Mouse (Mus musculus): Measurements from ENCODE around the gene Spn. TPM values are rescaled to one million over a fixed set of nuclear protein-coding genes. Genes with fewer than 3 reads are reported as not detected.

The Spn gene
- polyA plus RNA-seq, 1 experiment from 2014 or later: 0.05 TPM

- no peak overlapping the region for H3K9ac ChIP-seq (ENCODE audit: low read length)
- no peaks in the 10 kb centered on the region for H3K27me3 ChIP-seq (ENCODE audit: control insufficient read depth, insufficient read depth, low read length)
- 89% methylated on average over 11 of the region's 11 CpGs for WGBS
- no peaks in the 10 kb centered on the region for H3K36me3 ChIP-seq (ENCODE audit: control insufficient read depth, insufficient read depth, low read length)
- no peak for ATAC-seq (ENCODE audit: insufficient number of reproducible peaks, low FRiP score, low TSS enrichment, low read depth)
- H3K4me2 ChIP-seq (ENCODE audit: low read depth, severe bottlenecking): no peak overlapping the region
- H3K27ac ChIP-seq (replicated peaks; ENCODE audit: low read depth, low read length): no peak overlapping the region
- DNase-seq (ENCODE audit: low spot score): no peak
- H3K9me3 ChIP-seq (ENCODE audit: control insufficient read depth, low read length): no peaks in the 10 kb centered on the region
- no peak overlapping the region for H3K4me3 ChIP-seq (ENCODE audit: low read depth, low read length)
- H3K4me1 ChIP-seq (ENCODE audit: control insufficient read depth, insufficient read depth, low read length): peaks cover 10% of the 10 kb centered on the region; the same call in 1 of the 2 replicates
These were observed 22.7 kb downstream of the Spn start for GRCm38 (mm10) chr7:127114920-127115319.

GRCm38 (mm10) chr7:127113614-127114259 lies 23.9 kb downstream of the Spn start:
- H3K4me1 ChIP-seq (ENCODE audit: control insufficient read depth, insufficient read depth, low read length): peaks cover 7% of the 10 kb centered on the region; the same call in 1 of the 2 replicates
- H3K4me3 ChIP-seq (ENCODE audit: low read depth, low read length): no peak overlapping the region
- no peaks in the 10 kb centered on the region for H3K36me3 ChIP-seq (ENCODE audit: control insufficient read depth, insufficient read depth, low read length)
- H3K9me3 ChIP-seq (ENCODE audit: control insufficient read depth, low read length): no peaks in the 10 kb centered on the region
- DNase-seq (ENCODE audit: low spot score) (no peak), ATAC-seq (ENCODE audit: insufficient number of reproducible peaks, low FRiP score, low TSS enrichment, low read depth) (no peak)
- 59% methylated on average over 12 of the region's 12 CpGs for WGBS
- no peak overlapping the region for H3K27ac ChIP-seq (replicated peaks; ENCODE audit: low read depth, low read length)
- no peaks in the 10 kb centered on the region for H3K27me3 ChIP-seq (ENCODE audit: control insufficient read depth, insufficient read depth, low read length)
- H3K4me2 ChIP-seq (ENCODE audit: low read depth, severe bottlenecking): no peak overlapping the region
- no peak overlapping the region for H3K9ac ChIP-seq (ENCODE audit: low read length)

- ATAC-seq (ENCODE audit: insufficient number of reproducible peaks, low FRiP score, low TSS enrichment, low read depth) (no peak), DNase-seq (ENCODE audit: low spot score) (no peak)
- Histone ChIP-seq H3K4me1 (ENCODE audit: control insufficient read depth, insufficient read depth, low read length) (0 out of 2 replicates have a peak, but pooled peaks cover 5% of the 10 kb centered on the region), H3K27ac (replicated peaks; ENCODE audit: low read depth, low read length) (no peak overlapping the region), H3K4me3 (ENCODE audit: low read depth, low read length) (no peak overlapping the region), H3K27me3 (ENCODE audit: control insufficient read depth, insufficient read depth, low read length) (no peaks in the 10 kb centered on the region), H3K36me3 (ENCODE audit: control insufficient read depth, insufficient read depth, low read length) (no peaks in the 10 kb centered on the region), H3K9me3 (ENCODE audit: control insufficient read depth, low read length) (no peaks in the 10 kb centered on the region), H3K4me2 (ENCODE audit: low read depth, severe bottlenecking) (no peak overlapping the region), H3K9ac (ENCODE audit: low read length) (no peak overlapping the region)
- 36% methylated on average over 9 of the region's 9 CpGs for WGBS
These were observed 24.6 kb downstream of the Spn start for GRCm38 (mm10) chr7:127112921-127113597.

GRCm38 (mm10) chr7:127112251-127112841 lies 25.3 kb downstream of the Spn start:
- 0 out of 2 replicates have a peak, but pooled peaks cover 3% of the 10 kb centered on the region for H3K4me1 ChIP-seq (ENCODE audit: control insufficient read depth, insufficient read depth, low read length)
- DNase-seq (ENCODE audit: low spot score) (no peak), ATAC-seq (ENCODE audit: insufficient number of reproducible peaks, low FRiP score, low TSS enrichment, low read depth) (no peak)
- no peak overlapping the region for H3K27ac ChIP-seq (replicated peaks; ENCODE audit: low read depth, low read length)
- H3K9me3 ChIP-seq (ENCODE audit: control insufficient read depth, low read length): no peaks in the 10 kb centered on the region
- no peak overlapping the region for H3K9ac ChIP-seq (ENCODE audit: low read length)
- H3K36me3 ChIP-seq (ENCODE audit: control insufficient read depth, insufficient read depth, low read length): no peaks in the 10 kb centered on the region
- H3K4me2 ChIP-seq (ENCODE audit: low read depth, severe bottlenecking): no peak overlapping the region
- no peaks in the 10 kb centered on the region for H3K27me3 ChIP-seq (ENCODE audit: control insufficient read depth, insufficient read depth, low read length)
- no peak overlapping the region for H3K4me3 ChIP-seq (ENCODE audit: low read depth, low read length)
- WGBS: 80% methylated on average over 12 of the region's 12 CpGs

- ATAC-seq (ENCODE audit: insufficient number of reproducible peaks, low FRiP score, low TSS enrichment, low read depth): no peak
- WGBS: 53% methylated on average over 5 of the region's 6 CpGs
- Histone ChIP-seq H3K4me1 (ENCODE audit: control insufficient read depth, insufficient read depth, low read length) (0 out of 2 replicates have a peak, but pooled peaks cover 3% of the 10 kb centered on the region), H3K4me2 (ENCODE audit: low read depth, severe bottlenecking) (no peak overlapping the region), H3K27ac (replicated peaks; ENCODE audit: low read depth, low read length) (no peak overlapping the region), H3K9ac (ENCODE audit: low read length) (no peak overlapping the region), H3K36me3 (ENCODE audit: control insufficient read depth, insufficient read depth, low read length) (no peaks in the 10 kb centered on the region), H3K4me3 (ENCODE audit: low read depth, low read length) (no peak overlapping the region), H3K9me3 (ENCODE audit: control insufficient read depth, low read length) (no peaks in the 10 kb centered on the region), H3K27me3 (ENCODE audit: control insufficient read depth, insufficient read depth, low read length) (no peaks in the 10 kb centered on the region)
- peak; percentile 61 for DNase-seq (ENCODE audit: low spot score)
These were observed 26.2 kb downstream of the Spn start for GRCm38 (mm10) chr7:127111461-127111860.

GRCm38 (mm10) chr7:127110239-127111007 lies 27.2 kb downstream of the Spn start:
- 50% methylated on average over 18 of the region's 18 CpGs for WGBS
- ATAC-seq (ENCODE audit: insufficient number of reproducible peaks, low FRiP score, low TSS enrichment, low read depth): no peak

GRCm38 (mm10) chr7:127105551-127105950 lies 32.1 kb downstream of the Spn start:
- ATAC-seq (ENCODE audit: insufficient number of reproducible peaks, low FRiP score, low TSS enrichment, low read depth) (no peak), DNase-seq (ENCODE audit: low spot score) (no peak)
- H3K4me3 ChIP-seq (ENCODE audit: low read depth, low read length): no peak overlapping the region
- no peaks in the 10 kb centered on the region for H3K27me3 ChIP-seq (ENCODE audit: control insufficient read depth, insufficient read depth, low read length)
- 77% methylated on average over 7 of the region's 7 CpGs for WGBS
- no peak overlapping the region for H3K27ac ChIP-seq (replicated peaks; ENCODE audit: low read depth, low read length)
- no peak overlapping the region for H3K9ac ChIP-seq (ENCODE audit: low read length)
- no peaks in the 10 kb centered on the region for H3K36me3 ChIP-seq (ENCODE audit: control insufficient read depth, insufficient read depth, low read length)
- no peak overlapping the region for H3K4me2 ChIP-seq (ENCODE audit: low read depth, severe bottlenecking)
- no peaks in the 10 kb centered on the region for H3K4me1 ChIP-seq (ENCODE audit: control insufficient read depth, insufficient read depth, low read length)
- H3K9me3 ChIP-seq (ENCODE audit: control insufficient read depth, low read length): no peaks in the 10 kb centered on the region

More at GRCm38 (mm10) chr7:127110239-127111007, 27.2 kb downstream of the Spn start:
- Histone ChIP-seq H3K27me3 (ENCODE audit: control insufficient read depth, insufficient read depth, low read length) (no peaks in the 10 kb centered on the region), H3K4me3 (ENCODE audit: low read depth, low read length) (no peak overlapping the region), H3K4me1 (ENCODE audit: control insufficient read depth, insufficient read depth, low read length) (0 out of 2 replicates have a peak, but pooled peaks cover 3% of the 10 kb centered on the region), H3K36me3 (ENCODE audit: control insufficient read depth, insufficient read depth, low read length) (no peaks in the 10 kb centered on the region), H3K9me3 (ENCODE audit: control insufficient read depth, low read length) (no peaks in the 10 kb centered on the region), H3K27ac (replicated peaks; ENCODE audit: low read depth, low read length) (no peak overlapping the region), H3K4me2 (ENCODE audit: low read depth, severe bottlenecking) (no peak overlapping the region), H3K9ac (ENCODE audit: low read length) (no peak overlapping the region)
- DNase-seq (ENCODE audit: low spot score): peak; percentile 86
